Mouse (Mus musculus): ENCODE measurements around the gene Gng12. TPM values are rescaled to one million over a fixed set of nuclear protein-coding genes. Genes with fewer than 3 reads are reported as not detected.
"Not testable (repeated sequence)": the region's sequence is repeated elsewhere in the genome, so short reads cannot be mapped to it uniquely, and the experiment has no call there.

The Gng12 gene
- polyA plus RNA-seq (2014; fragmentation: Nextera tagmentation; extraction: Ambion mirVana) = 27.8 and 40.4 TPM in 2 replicates

DNA sequence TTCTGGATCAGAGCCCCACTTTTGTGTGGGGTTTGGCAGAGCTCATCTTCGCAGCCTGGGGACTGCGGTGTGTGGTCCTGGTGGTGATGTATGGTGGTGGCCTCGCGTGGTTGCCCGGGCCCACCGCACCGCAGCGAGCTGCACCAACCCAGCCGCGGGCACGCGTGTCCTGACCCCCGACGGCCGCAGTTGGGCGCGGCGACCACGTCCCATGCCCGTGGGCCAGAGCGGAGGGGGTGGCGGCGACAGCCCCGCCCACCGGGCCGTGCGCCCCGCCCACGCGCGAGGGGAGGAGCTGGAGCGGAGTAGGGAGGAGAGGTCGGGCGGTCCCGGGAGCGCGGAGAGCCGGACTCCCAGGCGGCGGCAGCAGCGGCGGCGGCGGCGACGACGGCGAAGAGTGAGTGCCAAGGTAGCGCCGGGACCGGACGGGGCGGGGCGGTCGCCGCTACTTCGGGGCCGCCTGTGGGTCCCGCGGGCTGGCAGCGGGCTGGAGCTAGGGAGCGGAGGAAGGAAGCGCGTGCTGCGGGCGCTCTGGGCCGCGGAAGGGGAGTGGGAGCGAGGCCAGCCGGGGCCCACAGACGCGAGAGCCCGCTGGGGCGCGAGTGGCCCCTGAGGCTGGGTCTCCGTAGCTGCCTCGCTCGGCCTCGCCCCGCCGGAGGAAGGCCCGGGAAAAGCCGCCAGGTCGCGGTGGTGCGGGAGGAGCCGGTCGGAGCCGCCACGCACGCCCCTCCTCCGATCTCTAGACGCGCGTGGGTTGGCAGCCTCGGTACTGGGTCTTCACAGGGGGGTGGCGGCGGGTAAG lies at the start of gene Gng12:
Gene Gng12, plus strand, starts transcription at position 279 of the 802 bp plus-strand sequence.
- ATAC-seq (peak; percentile 94), DNase-seq (ENCODE audit: low spot score) (peak; percentile 55)
- H3K36me3 ChIP-seq (ENCODE audit: control insufficient read depth, insufficient read depth, low read length) = no peaks in the 10 kb centered on the region
- H3K4me1 ChIP-seq (ENCODE audit: control insufficient read depth, insufficient read depth, low read length) = no peaks in the 10 kb centered on the region
- peak within 1 kb of the TSS; percentile 68 for H3K4me3 ChIP-seq (ENCODE audit: low read depth, low read length)
- peak within 1 kb of the TSS; percentile 82 for H3K4me2 ChIP-seq (ENCODE audit: low read length)
- peak within 1 kb of the TSS; percentile 76 for H3K9ac ChIP-seq (ENCODE audit: low read length)
- WGBS = under 1% methylated on average over 88 of the region's 98 CpGs
- H3K27me3 ChIP-seq (replicated peaks; ENCODE audit: control insufficient read depth, insufficient read depth, low read length) = 0 out of 2 replicates have a peak, but pooled peaks cover 3% of the 10 kb centered on the region
- 0 out of 2 replicates have a peak within 1 kb of the TSS, but pooled peaks have one; percentile 9 for H3K27ac ChIP-seq (ENCODE audit: low read depth, low read length)
- no peaks in the 10 kb centered on the region for H3K9me3 ChIP-seq (replicated peaks; ENCODE audit: control insufficient read depth, low read length)

DNA sequence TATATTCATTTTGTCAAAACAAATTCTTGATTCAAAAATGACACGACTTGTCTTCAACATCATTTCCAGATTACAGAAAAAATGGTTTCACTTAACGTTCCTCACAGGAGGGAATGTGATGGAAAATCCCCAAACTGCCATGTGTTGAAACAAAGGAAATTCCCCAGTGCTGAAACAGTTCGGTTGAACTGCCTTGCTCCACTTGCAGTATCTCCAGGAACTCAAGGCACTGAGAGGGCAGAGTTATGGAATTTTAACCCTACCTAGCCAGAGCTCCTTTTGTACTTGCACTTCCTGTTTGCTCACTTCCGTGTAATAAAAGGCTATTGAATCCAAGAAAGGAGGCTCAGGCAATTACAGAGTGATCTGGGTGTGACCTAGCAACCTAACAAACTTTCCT lies 47.3 kb upstream of the Gng12 start:
- no peak for ATAC-seq
- H3K36me3 ChIP-seq (ENCODE audit: control insufficient read depth, insufficient read depth, low read length) = no peaks in the 10 kb centered on the region
- DNase-seq (ENCODE audit: low spot score) = no peak
- H3K9me3 ChIP-seq (replicated peaks; ENCODE audit: control insufficient read depth, low read length) = no peaks in the 10 kb centered on the region
- H3K27me3 ChIP-seq (replicated peaks; ENCODE audit: control insufficient read depth, insufficient read depth, low read length) = no peaks in the 10 kb centered on the region
- 59% methylated on average over 4 of the region's 4 CpGs for WGBS
- H3K4me1 ChIP-seq (ENCODE audit: control insufficient read depth, insufficient read depth, low read length) = no peaks in the 10 kb centered on the region
- no peak overlapping the region for H3K9ac ChIP-seq (ENCODE audit: low read length)
- H3K27ac ChIP-seq (ENCODE audit: low read depth, low read length) = no peak overlapping the region
- no peak overlapping the region for H3K4me3 ChIP-seq (ENCODE audit: low read depth, low read length)
- no peak overlapping the region for H3K4me2 ChIP-seq (ENCODE audit: low read length)

DNA sequence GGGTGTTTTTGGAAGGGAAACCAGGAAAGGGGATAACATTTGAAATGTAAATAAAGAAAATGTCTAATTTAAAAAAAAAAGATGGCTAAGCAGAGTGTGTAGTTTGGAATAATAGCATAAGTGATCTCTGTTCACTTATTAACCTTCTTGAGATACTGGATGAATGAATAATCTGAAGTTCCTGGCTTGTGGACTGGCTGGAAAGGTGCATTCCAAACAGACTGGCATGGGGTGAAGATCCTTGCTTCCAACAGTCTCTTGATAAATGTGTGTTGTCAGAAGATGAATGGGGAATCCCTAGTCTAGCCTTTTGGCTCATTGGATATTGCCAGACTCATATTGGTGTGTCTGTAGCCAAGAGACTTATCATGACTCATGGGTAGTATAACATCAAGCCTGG lies 40.0 kb upstream of the Gng12 start:
- no peak overlapping the region for H3K27ac ChIP-seq (ENCODE audit: low read depth, low read length)

DNA sequence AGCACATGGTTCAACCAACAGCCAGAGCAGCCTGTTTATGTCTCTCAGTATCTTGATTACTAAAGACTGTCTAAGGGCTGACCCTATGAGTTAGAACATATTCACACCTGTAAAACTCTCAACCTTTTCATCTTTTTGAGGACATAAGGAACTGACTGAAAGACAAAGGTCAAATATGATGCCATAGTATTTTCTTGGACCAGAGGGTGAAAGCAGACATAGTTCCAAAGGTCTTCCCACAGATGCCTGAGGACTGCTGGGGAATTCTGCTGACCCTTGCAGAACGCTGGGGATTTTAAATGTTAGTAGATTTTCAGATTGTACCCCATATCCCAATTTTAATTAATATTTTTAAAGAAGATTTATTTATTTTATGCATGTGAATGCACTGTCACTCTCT lies 37.8 kb upstream of the Gng12 start:
- DNase-seq (ENCODE audit: low spot score) = no peak
- H3K9me3 ChIP-seq (replicated peaks; ENCODE audit: control insufficient read depth, low read length) = no peaks in the 10 kb centered on the region
- no peaks in the 10 kb centered on the region for H3K27me3 ChIP-seq (replicated peaks; ENCODE audit: control insufficient read depth, insufficient read depth, low read length)
- H3K4me3 ChIP-seq (ENCODE audit: low read depth, low read length) = no peak overlapping the region
- H3K4me1 ChIP-seq (ENCODE audit: control insufficient read depth, insufficient read depth, low read length) = no peaks in the 10 kb centered on the region
- H3K36me3 ChIP-seq (ENCODE audit: control insufficient read depth, insufficient read depth, low read length) = no peaks in the 10 kb centered on the region
- no peak overlapping the region for H3K9ac ChIP-seq (ENCODE audit: low read length)
- 88% methylated on average over 1 of the region's 1 CpGs for WGBS
- no peak overlapping the region for H3K4me2 ChIP-seq (ENCODE audit: low read length)
- no peak overlapping the region for H3K27ac ChIP-seq (ENCODE audit: low read depth, low read length)
- ATAC-seq = no peak

More for the DNA sequence above, 40.0 kb upstream of the Gng12 start:
- H3K36me3 ChIP-seq (ENCODE audit: control insufficient read depth, insufficient read depth, low read length) = no peaks in the 10 kb centered on the region
- no peaks in the 10 kb centered on the region for H3K27me3 ChIP-seq (replicated peaks; ENCODE audit: control insufficient read depth, insufficient read depth, low read length)
- no peaks in the 10 kb centered on the region for H3K4me1 ChIP-seq (ENCODE audit: control insufficient read depth, insufficient read depth, low read length)
- no peak for DNase-seq (ENCODE audit: low spot score)
- H3K9ac ChIP-seq (ENCODE audit: low read length) = no peak overlapping the region
- H3K4me3 ChIP-seq (ENCODE audit: low read depth, low read length) = no peak overlapping the region
- no peak for ATAC-seq
- H3K4me2 ChIP-seq (ENCODE audit: low read length) = no peak overlapping the region
- H3K9me3 ChIP-seq (replicated peaks; ENCODE audit: control insufficient read depth, low read length) = no peaks in the 10 kb centered on the region

DNA sequence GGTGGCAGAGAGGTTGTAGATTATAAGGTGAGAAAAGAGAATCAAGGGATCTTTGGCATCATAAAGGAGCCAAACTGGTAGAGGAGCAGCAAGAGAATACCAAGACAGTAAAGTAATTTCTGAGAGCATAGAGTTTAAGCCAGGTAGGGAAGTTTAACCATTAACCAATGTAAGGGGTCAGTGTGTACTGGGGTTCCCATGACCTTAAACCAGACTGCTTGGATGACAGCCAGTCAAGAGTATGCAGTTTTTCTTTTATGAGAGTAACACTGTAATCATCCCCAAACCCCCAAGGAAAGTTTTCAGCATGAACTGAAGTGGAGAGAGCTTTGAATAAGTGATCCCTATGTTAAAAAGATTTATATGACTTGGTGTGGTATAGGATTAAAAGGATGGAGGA lies 36.8 kb upstream of the Gng12 start:
- DNase-seq (ENCODE audit: low spot score) = no peak
- Histone ChIP-seq H3K36me3 (ENCODE audit: control insufficient read depth, insufficient read depth, low read length) (no peaks in the 10 kb centered on the region), H3K9ac (ENCODE audit: low read length) (no peak overlapping the region), H3K4me3 (ENCODE audit: low read depth, low read length) (no peak overlapping the region), H3K4me2 (ENCODE audit: low read length) (no peak overlapping the region), H3K4me1 (ENCODE audit: control insufficient read depth, insufficient read depth, low read length) (no peaks in the 10 kb centered on the region), H3K27me3 (replicated peaks; ENCODE audit: control insufficient read depth, insufficient read depth, low read length) (no peaks in the 10 kb centered on the region), H3K9me3 (replicated peaks; ENCODE audit: control insufficient read depth, low read length) (no peaks in the 10 kb centered on the region), H3K27ac (ENCODE audit: low read depth, low read length) (no peak overlapping the region)
- ATAC-seq = no peak

DNA sequence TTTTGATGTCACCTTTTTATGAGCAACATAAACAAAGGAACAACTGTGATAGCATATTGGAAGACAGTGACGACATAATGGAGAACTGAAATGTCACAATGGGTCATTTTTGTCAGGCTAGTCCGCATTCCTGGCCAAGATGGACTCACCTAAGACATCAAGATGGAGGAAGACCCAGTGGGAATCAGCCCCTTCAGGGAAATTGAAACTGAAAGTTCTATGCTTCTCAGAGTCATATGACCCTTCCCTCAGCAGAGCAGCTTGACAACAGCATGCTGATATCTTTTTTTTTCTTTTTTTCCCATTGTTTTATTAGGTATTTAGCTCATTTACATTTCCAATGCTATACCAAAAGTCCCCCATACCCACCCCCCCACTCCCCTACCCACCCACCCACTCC lies 31.7 kb upstream of the Gng12 start:
- no peak for ATAC-seq
- H3K9me3 ChIP-seq (replicated peaks; ENCODE audit: control insufficient read depth, low read length) = no peaks in the 10 kb centered on the region
- no peak overlapping the region for H3K4me3 ChIP-seq (ENCODE audit: low read depth, low read length)
- no peaks in the 10 kb centered on the region for H3K4me1 ChIP-seq (ENCODE audit: control insufficient read depth, insufficient read depth, low read length)
- H3K27ac ChIP-seq (ENCODE audit: low read depth, low read length) = no peak overlapping the region
- DNase-seq (ENCODE audit: low spot score) = no peak
- no peaks in the 10 kb centered on the region for H3K36me3 ChIP-seq (ENCODE audit: control insufficient read depth, insufficient read depth, low read length)
- no peak overlapping the region for H3K4me2 ChIP-seq (ENCODE audit: low read length)
- no peaks in the 10 kb centered on the region for H3K27me3 ChIP-seq (replicated peaks; ENCODE audit: control insufficient read depth, insufficient read depth, low read length)
- WGBS = 82% methylated on average over 2 of the region's 2 CpGs
- H3K9ac ChIP-seq (ENCODE audit: low read length) = no peak overlapping the region

DNA sequence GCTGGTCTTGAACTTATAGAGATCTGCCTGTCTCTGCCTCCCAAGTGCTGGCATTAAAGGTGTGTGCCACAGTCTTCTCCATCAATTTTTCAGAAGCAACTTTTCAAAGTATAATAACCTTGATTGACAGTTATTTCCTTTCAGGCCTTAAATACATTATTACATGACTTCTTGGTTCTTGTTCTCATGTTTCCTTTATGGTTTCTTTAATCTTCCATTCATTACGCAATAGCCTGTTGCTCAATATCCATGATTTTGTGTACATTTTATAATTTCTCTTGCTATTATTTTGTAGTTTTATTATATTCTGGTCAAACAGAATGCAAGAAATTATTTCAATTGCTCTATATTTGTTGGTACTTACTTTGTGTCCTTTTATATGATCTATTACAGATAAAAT lies 29.9 kb upstream of the Gng12 start:
- H3K9me3 ChIP-seq (replicated peaks; ENCODE audit: control insufficient read depth, low read length) = no peaks in the 10 kb centered on the region
- H3K36me3 ChIP-seq (ENCODE audit: control insufficient read depth, insufficient read depth, low read length) = no peaks in the 10 kb centered on the region
- H3K9ac ChIP-seq (ENCODE audit: low read length) = no peak overlapping the region
- no peak overlapping the region for H3K4me2 ChIP-seq (ENCODE audit: low read length)
- H3K4me1 ChIP-seq (ENCODE audit: control insufficient read depth, insufficient read depth, low read length) = no peaks in the 10 kb centered on the region
- WGBS = 98% methylated on average over 1 of the region's 1 CpGs
- DNase-seq (ENCODE audit: low spot score) (no peak), ATAC-seq (no peak)
- no peaks in the 10 kb centered on the region for H3K27me3 ChIP-seq (replicated peaks; ENCODE audit: control insufficient read depth, insufficient read depth, low read length)
- H3K27ac ChIP-seq (ENCODE audit: low read depth, low read length) = no peak overlapping the region
- no peak overlapping the region for H3K4me3 ChIP-seq (ENCODE audit: low read depth, low read length)

DNA sequence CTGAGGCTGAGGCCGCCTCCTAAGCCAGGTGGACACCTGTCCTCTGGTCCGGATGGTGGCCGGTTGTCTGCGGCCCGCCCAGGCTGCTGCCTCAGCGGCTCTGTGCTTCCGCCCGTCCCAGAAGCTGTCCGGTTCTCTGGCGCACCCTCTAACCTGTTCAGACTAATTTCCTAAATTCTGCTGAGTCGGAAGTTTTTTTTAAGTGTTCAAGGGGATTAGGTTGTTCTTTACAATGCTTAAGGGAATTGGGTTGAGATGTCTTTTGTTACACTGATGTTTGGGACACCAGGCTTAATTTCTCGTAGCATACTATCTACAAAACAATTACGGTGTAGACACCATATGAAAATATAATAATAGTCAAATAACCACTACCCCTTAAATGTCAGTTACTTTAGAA lies 19.1 kb upstream of the Gng12 start:
- H3K4me1 ChIP-seq (ENCODE audit: control insufficient read depth, insufficient read depth, low read length); H3K4me2 ChIP-seq (ENCODE audit: low read length); ATAC-seq; H3K27me3 ChIP-seq (replicated peaks; ENCODE audit: control insufficient read depth, insufficient read depth, low read length); H3K36me3 ChIP-seq (ENCODE audit: control insufficient read depth, insufficient read depth, low read length); H3K27ac ChIP-seq (ENCODE audit: low read depth, low read length); DNase-seq (ENCODE audit: low spot score); H3K4me3 ChIP-seq (ENCODE audit: low read depth, low read length); H3K9ac ChIP-seq (ENCODE audit: low read length); H3K9me3 ChIP-seq (replicated peaks; ENCODE audit: control insufficient read depth, low read length): not testable (repeated sequence)
- 95% methylated on average over 10 of the region's 13 CpGs for WGBS

DNA sequence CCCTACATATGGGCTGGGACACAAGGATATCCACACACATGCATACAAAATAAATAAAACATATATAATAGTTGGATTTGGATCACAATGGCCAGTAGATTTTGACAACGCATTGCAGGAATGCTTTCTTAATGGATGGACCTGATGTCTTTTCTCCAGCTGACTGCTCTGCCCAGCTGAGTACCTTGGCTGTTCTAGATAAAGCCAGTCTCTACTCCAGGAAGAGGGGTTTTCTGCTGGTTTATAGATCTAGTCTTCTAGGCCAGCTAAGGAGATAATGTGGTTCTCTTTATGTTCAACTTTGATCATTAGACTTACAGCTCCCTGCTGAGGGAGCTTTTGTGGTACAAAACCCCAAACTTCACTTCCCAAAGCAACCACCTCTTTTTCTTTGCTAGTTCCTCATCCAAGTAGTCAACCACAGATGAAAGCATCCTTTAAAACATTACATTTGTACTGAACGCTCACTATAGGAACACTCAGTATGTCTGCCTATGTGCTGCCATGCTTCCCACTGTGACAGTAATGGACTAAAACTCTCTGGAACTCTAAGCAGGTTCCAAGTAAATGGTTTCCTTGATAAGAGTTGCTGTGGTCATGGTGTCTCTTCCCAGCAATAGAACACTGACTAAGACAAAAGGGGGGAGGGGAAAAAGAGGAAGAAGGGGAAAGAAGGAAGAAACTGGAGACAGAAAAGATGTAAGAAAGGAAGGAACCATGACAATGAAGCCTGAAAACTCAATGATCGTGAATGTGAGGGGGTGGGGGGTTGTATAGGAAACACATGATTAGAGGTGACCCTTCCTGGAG lies 5.6 kb upstream of the Gng12 start:
- no peak overlapping the region for H3K4me3 ChIP-seq (ENCODE audit: low read depth, low read length)
- H3K27ac ChIP-seq (ENCODE audit: low read depth, low read length) = no peak overlapping the region
- H3K27me3 ChIP-seq (replicated peaks; ENCODE audit: control insufficient read depth, insufficient read depth, low read length) = no peaks in the 10 kb centered on the region
- no peaks in the 10 kb centered on the region for H3K36me3 ChIP-seq (ENCODE audit: control insufficient read depth, insufficient read depth, low read length)
- no peaks in the 10 kb centered on the region for H3K9me3 ChIP-seq (replicated peaks; ENCODE audit: control insufficient read depth, low read length)
- no peak overlapping the region for H3K9ac ChIP-seq (ENCODE audit: low read length)
- DNase-seq (ENCODE audit: low spot score) = no peak
- 90% methylated on average over 3 of the region's 3 CpGs for WGBS
- no peak for ATAC-seq
- no peak overlapping the region for H3K4me2 ChIP-seq (ENCODE audit: low read length)
- no peaks in the 10 kb centered on the region for H3K4me1 ChIP-seq (ENCODE audit: control insufficient read depth, insufficient read depth, low read length)
